Mouse (Mus musculus): ENCODE results near the gene Pfdn5. TPM values are rescaled to one million over a fixed set of nuclear protein-coding genes. Genes with fewer than 3 reads are reported as not detected.

Gene Pfdn5
- polyA plus RNA-seq, 1 experiment from 2014 or later, result 335 TPM

- Histone ChIP-seq H3K36me3 (no peaks in the 10 kb centered on the region), H3K27me3 (ENCODE audit: low read depth, poor library complexity, severe bottlenecking) (peaks cover 91% of the 10 kb centered on the region), H3K9me3 (replicated peaks) (no peaks in the 10 kb centered on the region), H3K4me1 (peaks cover 33% of the 10 kb centered on the region), H3K27ac (replicated peaks) (no peak overlapping the region), H3K4me3 (no peak overlapping the region)
- no peak for DNase-seq (ENCODE audit: low spot score)
- WGBS, result 85% methylated on average over 1 of the region's 1 CpGs
Observed at GRCm38 (mm10) chr15:102364678-102365077, 38.8 kb downstream of the Pfdn5 start.

- peaks cover 48% of the 10 kb centered on the region for H3K4me1 ChIP-seq
- peak overlapping the region; percentile 47 for H3K4me3 ChIP-seq
- H3K36me3 ChIP-seq, result no peaks in the 10 kb centered on the region
- no peak for DNase-seq (ENCODE audit: low spot score)
- peaks cover 97% of the 10 kb centered on the region for H3K27me3 ChIP-seq (ENCODE audit: low read depth, poor library complexity, severe bottlenecking)
- H3K9me3 ChIP-seq (replicated peaks), result no peaks in the 10 kb centered on the region
- H3K27ac ChIP-seq (replicated peaks), result peak overlapping the region; percentile 50
- 3% methylated on average over 7 of the region's 7 CpGs for WGBS
Observed at GRCm38 (mm10) chr15:102366238-102366637, 40.3 kb downstream of the Pfdn5 start.

- Histone ChIP-seq H3K4me1 (peaks cover 48% of the 10 kb centered on the region), H3K36me3 (no peaks in the 10 kb centered on the region), H3K27ac (replicated peaks) (peak within 1 kb of the TSS; percentile 50), H3K4me3 (peak within 1 kb of the TSS; percentile 47), H3K27me3 (ENCODE audit: low read depth, poor library complexity, severe bottlenecking) (peaks cover 99% of the 10 kb centered on the region), H3K9me3 (replicated peaks) (no peaks in the 10 kb centered on the region)
- 6% methylated on average over 15 of the region's 15 CpGs for WGBS
- DNase-seq (ENCODE audit: low spot score), result peak; percentile 51
Observed at GRCm38 (mm10) chr15:102366733-102367344, 40.9 kb downstream of the Pfdn5 start, which contains the start of gene Sp7. Gene Sp7 (minus strand): TSS chr15:102367182.

- WGBS, result 12% methylated on average over 13 of the region's 13 CpGs
- no peaks in the 10 kb centered on the region for H3K36me3 ChIP-seq
- no peaks in the 10 kb centered on the region for H3K9me3 ChIP-seq (replicated peaks)
- no peak overlapping the region for H3K4me3 ChIP-seq
- no peak overlapping the region for H3K27ac ChIP-seq (replicated peaks)
- peaks cover 83% of the 10 kb centered on the region for H3K27me3 ChIP-seq (ENCODE audit: low read depth, poor library complexity, severe bottlenecking)
- no peak for DNase-seq (ENCODE audit: low spot score)
- peaks cover 37% of the 10 kb centered on the region for H3K4me1 ChIP-seq
Observed at GRCm38 (mm10) chr15:102369972-102370371, 44.1 kb downstream of the Pfdn5 start.

- peaks cover 83% of the 10 kb centered on the region for H3K27me3 ChIP-seq (ENCODE audit: low read depth, poor library complexity, severe bottlenecking)
- H3K27ac ChIP-seq (replicated peaks), result peak overlapping the region; percentile 53; the same call in 1 of the 2 replicates
- no peaks in the 10 kb centered on the region for H3K9me3 ChIP-seq (replicated peaks)
- 9% methylated on average over 10 of the region's 10 CpGs for WGBS
- DNase-seq (ENCODE audit: low spot score), result no peak
- H3K4me1 ChIP-seq, result peaks cover 30% of the 10 kb centered on the region
- no peak overlapping the region; the same call in 1 of the 2 replicates for H3K4me3 ChIP-seq
- H3K36me3 ChIP-seq, result no peaks in the 10 kb centered on the region
Observed at GRCm38 (mm10) chr15:102370727-102371126, 44.8 kb downstream of the Pfdn5 start.

DNA sequence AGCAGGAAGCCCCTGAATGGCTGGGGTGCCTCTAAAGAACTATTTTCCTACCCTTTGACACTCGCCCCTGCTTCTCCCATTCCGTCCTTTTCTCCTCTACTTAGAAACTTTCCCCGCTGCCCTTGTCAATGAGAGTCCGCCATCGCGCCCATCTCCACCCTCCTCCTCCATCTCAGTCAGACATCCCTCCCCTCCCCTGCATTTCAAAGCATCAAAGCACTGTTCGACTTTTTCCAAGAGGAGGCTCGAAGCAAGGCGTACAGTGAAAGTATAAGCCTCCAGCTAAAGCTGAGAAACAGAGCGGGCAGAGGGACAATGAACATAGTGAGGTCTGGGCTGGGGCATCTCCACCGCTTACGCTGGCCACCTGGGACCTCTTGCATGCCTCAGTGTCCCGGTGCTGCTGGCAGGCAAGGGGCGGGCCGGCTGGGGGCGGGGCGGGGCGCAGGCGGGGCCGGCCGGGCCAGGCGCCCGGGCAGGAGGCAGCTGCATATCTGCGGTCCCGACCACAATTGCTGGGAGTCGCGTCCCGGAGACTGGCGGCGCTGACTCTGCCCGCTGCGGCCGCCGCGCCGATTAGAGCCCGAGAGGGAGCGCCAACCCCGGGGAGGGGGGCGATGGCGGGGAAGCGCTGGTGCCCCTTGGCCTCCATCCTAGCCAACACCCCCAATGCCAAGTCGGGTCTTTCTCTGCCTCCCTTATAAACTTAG is 50.7 kb downstream of the Pfdn5 start:
- Histone ChIP-seq H3K9me3 (replicated peaks) (no peaks in the 10 kb centered on the region), H3K4me3 (peak overlapping the region; percentile 72), H3K36me3 (no peaks in the 10 kb centered on the region), H3K27ac (replicated peaks) (peak overlapping the region; percentile 79), H3K4me1 (peaks cover 23% of the 10 kb centered on the region), H3K27me3 (ENCODE audit: low read depth, poor library complexity, severe bottlenecking) (peaks cover 49% of the 10 kb centered on the region)
- WGBS, result under 1% methylated on average over 43 of the region's 43 CpGs
- peak; percentile 76 for DNase-seq (ENCODE audit: low spot score)

GRCm38 (mm10) chr15:102377163-102377543 is 51.2 kb downstream of the Pfdn5 start:
- Histone ChIP-seq H3K27me3 (ENCODE audit: low read depth, poor library complexity, severe bottlenecking) (peaks cover 43% of the 10 kb centered on the region), H3K27ac (replicated peaks) (peak overlapping the region; percentile 79), H3K9me3 (replicated peaks) (no peaks in the 10 kb centered on the region), H3K36me3 (no peaks in the 10 kb centered on the region), H3K4me1 (peaks cover 23% of the 10 kb centered on the region), H3K4me3 (peak overlapping the region; percentile 72)
- peak; percentile 85 for DNase-seq (ENCODE audit: low spot score)
- under 1% methylated on average over 7 of the region's 7 CpGs for whole genome bisulfite sequencing

- peaks cover 40% of the 10 kb centered on the region for H3K27me3 ChIP-seq (ENCODE audit: low read depth, poor library complexity, severe bottlenecking)
- 0 out of 2 replicates have a peak overlapping the region, but pooled peaks have one; percentile 7 for H3K27ac ChIP-seq (replicated peaks)
- H3K4me1 ChIP-seq, result peaks cover 23% of the 10 kb centered on the region
- H3K4me3 ChIP-seq, result peak overlapping the region; percentile 72
- WGBS, result 6% methylated on average over 10 of the region's 10 CpGs
- no peaks in the 10 kb centered on the region for H3K36me3 ChIP-seq
- DNase-seq (ENCODE audit: low spot score), result peak; percentile 29
- no peaks in the 10 kb centered on the region for H3K9me3 ChIP-seq (replicated peaks)
Observed at GRCm38 (mm10) chr15:102377810-102378262, 51.9 kb downstream of the Pfdn5 start.

Other genes with a start within 250 kb of the Pfdn5 start
- gene Tns2, start 225.7 kb upstream of the Pfdn5 start, polyA plus RNA-seq (2016; fragmentation: Nextera tagmentation; extraction: Ambion mirVana), result 8.9 and 9.4 TPM in 2 replicates
- gene Spryd3, start 189.9 kb upstream of the Pfdn5 start, polyA plus RNA-seq (2016; fragmentation: Nextera tagmentation; extraction: Ambion mirVana), result 13.7 and 15.5 TPM in 2 replicates
- 0.32 and 0.38 TPM in 2 replicates for gene Igfbp6, start 181.8 kb upstream of the Pfdn5 start, polyA plus RNA-seq (2016; fragmentation: Nextera tagmentation; extraction: Ambion mirVana)
- 0.14 and 0.20 TPM in 2 replicates for gene Soat2, start 175.6 kb upstream of the Pfdn5 start, polyA plus RNA-seq (2016; fragmentation: Nextera tagmentation; extraction: Ambion mirVana)
- gene Zfp740, start 122.9 kb upstream of the Pfdn5 start, polyA plus RNA-seq (2016; fragmentation: Nextera tagmentation; extraction: Ambion mirVana), result 63.0 and 72.4 TPM in 2 replicates
- gene Csad, start 121.4 kb upstream of the Pfdn5 start, polyA plus RNA-seq (2016; fragmentation: Nextera tagmentation; extraction: Ambion mirVana), result 32.8 and 38.8 TPM in 2 replicates
- 0.31 and 0.56 TPM in 2 replicates for gene Itgb7, start 94.2 kb upstream of the Pfdn5 start, polyA plus RNA-seq (2016; fragmentation: Nextera tagmentation; extraction: Ambion mirVana)
- 14.3 and 16.2 TPM in 2 replicates for gene Rarg, start 68.6 kb upstream of the Pfdn5 start, polyA plus RNA-seq (2016; fragmentation: Nextera tagmentation; extraction: Ambion mirVana)
- gene Gm9918, start 55.6 kb upstream of the Pfdn5 start, polyA plus RNA-seq (2016; fragmentation: Nextera tagmentation; extraction: Ambion mirVana), result 0.35 and 0.41 TPM in 2 replicates
- 59.2 and 63.2 TPM in 2 replicates for gene Mfsd5, start 46.7 kb upstream of the Pfdn5 start, polyA plus RNA-seq (2016; fragmentation: Nextera tagmentation; extraction: Ambion mirVana)
- 47.4 and 54.4 TPM in 2 replicates for gene Espl1, start 29.9 kb upstream of the Pfdn5 start, polyA plus RNA-seq (2016; fragmentation: Nextera tagmentation; extraction: Ambion mirVana)
- 125 and 134 TPM in 2 replicates for gene Myg1, start 5.6 kb downstream of the Pfdn5 start, polyA plus RNA-seq (2016; fragmentation: Nextera tagmentation; extraction: Ambion mirVana)
- gene Aaas, start 24.7 kb downstream of the Pfdn5 start, polyA plus RNA-seq (2016; fragmentation: Nextera tagmentation; extraction: Ambion mirVana), result 115 and 128 TPM in 2 replicates
- gene Sp7, start 41.1 kb downstream of the Pfdn5 start, polyA plus RNA-seq (2016; fragmentation: Nextera tagmentation; extraction: Ambion mirVana), result 0.59 and 0.66 TPM in 2 replicates
- gene Sp1, start 80.0 kb downstream of the Pfdn5 start, polyA plus RNA-seq (2016; fragmentation: Nextera tagmentation; extraction: Ambion mirVana), result 7.9 and 8.9 TPM in 2 replicates
- 0.10 and 0.50 TPM in 2 replicates for gene Amhr2, start 119.3 kb downstream of the Pfdn5 start, polyA plus RNA-seq (2016; fragmentation: Nextera tagmentation; extraction: Ambion mirVana)
- 75.7 and 82.3 TPM in 2 replicates for gene Prr13, start 132.9 kb downstream of the Pfdn5 start, polyA plus RNA-seq (2016; fragmentation: Nextera tagmentation; extraction: Ambion mirVana)
- gene Pcbp2, start 144.4 kb downstream of the Pfdn5 start, polyA plus RNA-seq (2016; fragmentation: Nextera tagmentation; extraction: Ambion mirVana), result 194 and 201 TPM in 2 replicates
- 3.5 TPM in 1 of 2 replicates, not detected in the other for gene Gm10337, start 177.6 kb downstream of the Pfdn5 start, polyA plus RNA-seq (2016; fragmentation: Nextera tagmentation; extraction: Ambion mirVana)
- 23.4 and 31.8 TPM in 2 replicates for gene Map3k12, start 190.9 kb downstream of the Pfdn5 start, polyA plus RNA-seq (2016; fragmentation: Nextera tagmentation; extraction: Ambion mirVana)
- gene Tarbp2, start 192.1 kb downstream of the Pfdn5 start, polyA plus RNA-seq (2016; fragmentation: Nextera tagmentation; extraction: Ambion mirVana), result 133 and 143 TPM in 2 replicates
- gene Npff, start 198.8 kb downstream of the Pfdn5 start, polyA plus RNA-seq (2016; fragmentation: Nextera tagmentation; extraction: Ambion mirVana), result 2.0 and 2.9 TPM in 2 replicates